Mouse (Mus musculus): ENCODE measurements around the gene Fam20a. TPM values are rescaled to one million over a fixed set of nuclear protein-coding genes. Genes with fewer than 3 reads are reported as not detected.

Gene Fam20a
- polyA plus RNA-seq, 2 experiments = 3.0 to 3.8 TPM

DNA sequence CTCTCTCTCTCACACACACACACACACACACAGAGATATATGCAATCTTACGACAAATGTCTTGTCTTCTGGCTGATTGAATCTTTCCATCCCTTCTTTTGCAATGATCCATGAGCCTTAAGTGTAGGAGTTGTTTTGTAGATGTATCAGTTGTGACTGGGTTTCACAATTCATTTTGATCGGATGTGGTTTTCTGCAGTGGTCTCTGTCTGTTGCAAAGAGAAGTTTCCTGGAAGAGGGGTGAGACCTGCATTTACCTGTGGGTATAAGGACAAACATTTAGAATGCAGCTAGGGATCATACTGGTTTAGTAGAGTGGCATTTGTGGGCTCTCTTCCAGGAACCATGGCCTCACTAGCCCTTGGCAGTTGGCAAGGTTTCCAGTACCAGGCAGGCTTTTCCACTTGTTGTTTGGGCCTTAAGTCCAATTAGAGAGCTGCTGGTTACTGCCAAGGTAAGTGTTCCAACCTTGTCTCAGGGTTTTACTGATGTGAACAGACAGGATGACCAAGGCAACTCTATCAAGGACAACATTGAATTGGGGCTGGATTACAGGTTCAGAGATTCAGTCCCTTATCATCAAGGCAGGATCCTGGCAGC, 36.6 kb upstream of the Fam20a start:
- Histone ChIP-seq H3K27me3 (ENCODE audit: control insufficient read depth, insufficient read depth, low read length) (no peaks in the 10 kb centered on the region), H3K36me3 (replicated peaks; ENCODE audit: control insufficient read depth, insufficient read depth, low read depth) (no peaks in the 10 kb centered on the region), H3K4me2 (ENCODE audit: low read depth) (no peak overlapping the region), H3K9me3 (ENCODE audit: control insufficient read depth, low read length) (no peaks in the 10 kb centered on the region), H3K4me1 (replicated peaks; ENCODE audit: control insufficient read depth in 2 of 2, insufficient read depth in 2 of 2, low read length in 1 of 2) (no peaks in the 10 kb centered on the region), H3K27ac (no peak overlapping the region), H3K4me3 (ENCODE audit: insufficient read depth in 1 of 2, low read depth in 2 of 2, low read length in 2 of 2) (no peak overlapping the region), H3K9ac (replicated peaks) (no peak overlapping the region)
- TF ChIP-seq EP300 (IDR thresholded peaks at IDR 0.05; ENCODE audit: low read depth) (no peak), CTCF (IDR thresholded peaks at IDR 0.05; ENCODE audit: low read depth) (no peak)
- DNase-seq (ENCODE audit: low read depth in 3 of 3, low spot score in 3 of 3) (no peak), ATAC-seq (ENCODE audit: insufficient read depth) (no peak)
- 68% methylated on average over 2 of the region's 2 CpGs for WGBS (ENCODE audit: insufficient replicate concordance)

GRCm38 (mm10) chr11:109754105-109754602, 32.1 kb upstream of the Fam20a start:
- H3K4me1 ChIP-seq (replicated peaks; ENCODE audit: control insufficient read depth in 2 of 2, insufficient read depth in 2 of 2, low read length in 1 of 2) = no peaks in the 10 kb centered on the region
- no peak for TF ChIP-seq EP300 (IDR thresholded peaks at IDR 0.05; ENCODE audit: low read depth)
- TF ChIP-seq CTCF (IDR thresholded peaks at IDR 0.05; ENCODE audit: low read depth) = no peak
- H3K9me3 ChIP-seq (ENCODE audit: control insufficient read depth, low read length) = no peaks in the 10 kb centered on the region
- no peak overlapping the region for H3K27ac ChIP-seq
- WGBS (ENCODE audit: insufficient replicate concordance) = 55% methylated on average over 7 of the region's 7 CpGs
- no peak overlapping the region for H3K4me2 ChIP-seq (ENCODE audit: low read depth)
- H3K36me3 ChIP-seq (replicated peaks; ENCODE audit: control insufficient read depth, insufficient read depth, low read depth) = no peaks in the 10 kb centered on the region
- DNase-seq (ENCODE audit: low read depth in 3 of 3, low spot score in 3 of 3) (no peak), ATAC-seq (ENCODE audit: insufficient read depth) (no peak)
- H3K27me3 ChIP-seq (ENCODE audit: control insufficient read depth, insufficient read depth, low read length) = no peaks in the 10 kb centered on the region
- H3K4me3 ChIP-seq (ENCODE audit: insufficient read depth in 1 of 2, low read depth in 2 of 2, low read length in 2 of 2) = no peak overlapping the region
- no peak overlapping the region for H3K9ac ChIP-seq (replicated peaks)

- H3K4me2 ChIP-seq (ENCODE audit: low read depth) = no peak overlapping the region
- DNase-seq (ENCODE audit: low read depth in 3 of 3, low spot score in 3 of 3) (no peak), ATAC-seq (ENCODE audit: insufficient read depth) (no peak)
- no peak overlapping the region for H3K27ac ChIP-seq
- no peak overlapping the region for H3K4me3 ChIP-seq (ENCODE audit: insufficient read depth in 1 of 2, low read depth in 2 of 2, low read length in 2 of 2)
- no peaks in the 10 kb centered on the region for H3K27me3 ChIP-seq (ENCODE audit: control insufficient read depth, insufficient read depth, low read length)
- 45% methylated on average over 12 of the region's 12 CpGs for WGBS (ENCODE audit: insufficient replicate concordance)
- no peak for TF ChIP-seq EP300 (IDR thresholded peaks at IDR 0.05; ENCODE audit: low read depth)
- no peak for TF ChIP-seq CTCF (IDR thresholded peaks at IDR 0.05; ENCODE audit: low read depth)
- H3K36me3 ChIP-seq (replicated peaks; ENCODE audit: control insufficient read depth, insufficient read depth, low read depth) = no peaks in the 10 kb centered on the region
- H3K4me1 ChIP-seq (replicated peaks; ENCODE audit: control insufficient read depth in 2 of 2, insufficient read depth in 2 of 2, low read length in 1 of 2) = no peaks in the 10 kb centered on the region
- no peaks in the 10 kb centered on the region for H3K9me3 ChIP-seq (ENCODE audit: control insufficient read depth, low read length)
- H3K9ac ChIP-seq (replicated peaks) = no peak overlapping the region
Measured at GRCm38 (mm10) chr11:109751636-109752603, 29.8 kb upstream of the Fam20a start.

- DNase-seq (ENCODE audit: low read depth in 3 of 3, low spot score in 3 of 3) (no peak), ATAC-seq (ENCODE audit: insufficient read depth) (no peak)
- TF ChIP-seq CTCF (IDR thresholded peaks at IDR 0.05; ENCODE audit: low read depth) (no peak), EP300 (IDR thresholded peaks at IDR 0.05; ENCODE audit: low read depth) (no peak)
- no peaks in the 10 kb centered on the region for H3K9me3 ChIP-seq (ENCODE audit: control insufficient read depth, low read length)
- H3K4me1 ChIP-seq (replicated peaks; ENCODE audit: control insufficient read depth in 2 of 2, insufficient read depth in 2 of 2, low read length in 1 of 2) = no peaks in the 10 kb centered on the region
- H3K9ac ChIP-seq (replicated peaks) = no peak overlapping the region
- WGBS (ENCODE audit: insufficient replicate concordance) = 59% methylated on average over 4 of the region's 4 CpGs
- no peak overlapping the region for H3K4me2 ChIP-seq (ENCODE audit: low read depth)
- H3K36me3 ChIP-seq (replicated peaks; ENCODE audit: control insufficient read depth, insufficient read depth, low read depth) = no peaks in the 10 kb centered on the region
- no peak overlapping the region for H3K27ac ChIP-seq
- no peak overlapping the region for H3K4me3 ChIP-seq (ENCODE audit: insufficient read depth in 1 of 2, low read depth in 2 of 2, low read length in 2 of 2)
- H3K27me3 ChIP-seq (ENCODE audit: control insufficient read depth, insufficient read depth, low read length) = no peaks in the 10 kb centered on the region
Measured at GRCm38 (mm10) chr11:109745210-109745609, 23.1 kb upstream of the Fam20a start.

DNA sequence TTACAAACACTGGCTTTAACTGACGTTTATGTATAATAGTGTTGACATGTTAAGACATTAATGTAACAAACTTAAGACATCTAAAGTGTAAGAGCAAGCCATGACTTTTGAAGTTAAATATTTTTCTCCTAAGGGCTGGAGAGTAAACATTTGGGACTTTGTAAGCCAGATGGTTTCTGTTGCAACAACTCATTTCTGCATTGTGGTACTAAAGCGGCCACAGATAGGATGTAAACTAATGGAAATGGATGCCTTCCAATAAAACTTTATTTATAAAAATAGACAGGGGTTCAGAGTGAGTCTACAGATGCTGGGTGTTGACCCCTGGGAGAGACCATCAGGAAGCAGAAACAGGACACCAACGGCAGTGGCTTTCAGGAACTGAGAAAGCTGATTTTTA, 15.9 kb upstream of the Fam20a start:
- H3K27me3 ChIP-seq (ENCODE audit: control insufficient read depth, insufficient read depth, low read length) = no peaks in the 10 kb centered on the region
- WGBS (ENCODE audit: insufficient replicate concordance) = 42% methylated on average over 3 of the region's 3 CpGs
- no peak overlapping the region for H3K4me2 ChIP-seq (ENCODE audit: low read depth)
- DNase-seq (ENCODE audit: low read depth in 3 of 3, low spot score in 3 of 3) (no peak), ATAC-seq (ENCODE audit: insufficient read depth) (no peak)
- TF ChIP-seq EP300 (IDR thresholded peaks at IDR 0.05; ENCODE audit: low read depth) = no peak
- TF ChIP-seq CTCF (IDR thresholded peaks at IDR 0.05; ENCODE audit: low read depth) = no peak
- H3K9ac ChIP-seq (replicated peaks) = no peak overlapping the region
- no peaks in the 10 kb centered on the region for H3K36me3 ChIP-seq (replicated peaks; ENCODE audit: control insufficient read depth, insufficient read depth, low read depth)
- H3K9me3 ChIP-seq (ENCODE audit: control insufficient read depth, low read length) = no peaks in the 10 kb centered on the region
- no peak overlapping the region for H3K27ac ChIP-seq
- no peaks in the 10 kb centered on the region; a peak in 1 of 4 replicates for H3K4me1 ChIP-seq (replicated peaks; ENCODE audit: control insufficient read depth in 2 of 2, insufficient read depth in 2 of 2, low read length in 1 of 2)
- H3K4me3 ChIP-seq (ENCODE audit: insufficient read depth in 1 of 2, low read depth in 2 of 2, low read length in 2 of 2) = no peak overlapping the region

Data from liver, embryonic 14.5 days (tissue).